Mouse (Mus musculus) bone marrow macrophage, adult 2 months (primary cell): ENCODE data around the gene Mapk10. TPM values are rescaled to one million over a fixed set of nuclear protein-coding genes. Genes with fewer than 3 reads are reported as not detected.

Experiments
- H3K27ac ChIP-seq: 2 replicates; pipeline ENCODE4 v1.5.1; 2012; ENCODE audit warnings: low read depth, low read length; ENCODE audit not compliant: insufficient read depth
- H3K4me1 ChIP-seq: 2 replicates; pipeline ENCODE4 v1.6.1; 2012; ENCODE audit warnings: low read length; ENCODE audit not compliant: control insufficient read depth, insufficient read depth
- H3K4me3 ChIP-seq: 2 replicates; pipeline ENCODE4 v1.5.1; 2012; ENCODE audit warnings: mild to moderate bottlenecking, low read length, moderate library complexity; ENCODE audit not compliant: insufficient read depth
- CTCF ChIP-seq: IDR thresholded peaks from 2 replicates; pipeline ENCODE4 v1.5.1; 2012; ENCODE audit warnings: low read depth, mild to moderate bottlenecking, low read length, moderate library complexity
- POLR2A ChIP-seq: IDR thresholded peaks from 2 replicates; pipeline ENCODE4 v1.6.1; 2012; ENCODE audit warnings: mild to moderate bottlenecking, low read depth, low read length, borderline replicate concordance
- polyA plus RNA-seq: library from polyadenylated mRNA; stranded (reverse); fragments of >200 nt; gene quantifications from 2 replicates; pipeline ENCODE4 v1.2.4, GENCODE M21; 2012; ENCODE audit not compliant: missing spikeins, insufficient read depth, insufficient read length

The Mapk10 gene
- polyA plus RNA-seq, 1 experiment, result not detected

- no peak overlapping the region for H3K4me3 ChIP-seq
- no peaks in the 10 kb centered on the region for H3K4me1 ChIP-seq
- H3K27ac ChIP-seq, result no peak overlapping the region
- TF ChIP-seq POLR2A, result no peak
- TF ChIP-seq CTCF, result no peak
These were observed 39.9 kb downstream of the Mapk10 start for GRCm38 (mm10) chr5:103171207-103171606.

- Histone ChIP-seq H3K27ac (no peak overlapping the region), H3K4me1 (no peaks in the 10 kb centered on the region), H3K4me3 (no peak overlapping the region)
- no peak for TF ChIP-seq POLR2A
- TF ChIP-seq CTCF, result no peak
These were observed 43.8 kb downstream of the Mapk10 start for GRCm38 (mm10) chr5:103167371-103167770.

- H3K4me1 ChIP-seq, result no peaks in the 10 kb centered on the region
- TF ChIP-seq POLR2A (no peak), CTCF (no peak)
These were observed 44.4 kb downstream of the Mapk10 start for GRCm38 (mm10) chr5:103166755-103167154.

GRCm38 (mm10) chr5:103164022-103164421 is 47.1 kb downstream of the Mapk10 start:
- Histone ChIP-seq H3K27ac (no peak overlapping the region), H3K4me1 (no peaks in the 10 kb centered on the region), H3K4me3 (no peak overlapping the region)
- no peak for TF ChIP-seq CTCF
- no peak for TF ChIP-seq POLR2A

More at GRCm38 (mm10) chr5:103166755-103167154, 44.4 kb downstream of the Mapk10 start:
- Histone ChIP-seq H3K27ac (no peak overlapping the region), H3K4me3 (no peak overlapping the region)

GRCm38 (mm10) chr5:103161574-103161973 is 49.6 kb downstream of the Mapk10 start:
- Histone ChIP-seq H3K4me3 (no peak overlapping the region), H3K27ac (no peak overlapping the region)
- TF ChIP-seq CTCF, result no peak
- no peak for TF ChIP-seq POLR2A

GRCm38 (mm10) chr5:103161196-103161540 is 50.0 kb downstream of the Mapk10 start:
- H3K27ac ChIP-seq, result no peak overlapping the region
- H3K4me1 ChIP-seq, result no peaks in the 10 kb centered on the region
- TF ChIP-seq CTCF, result no peak
- no peak for TF ChIP-seq POLR2A
- no peak overlapping the region for H3K4me3 ChIP-seq

More at GRCm38 (mm10) chr5:103161574-103161973, 49.6 kb downstream of the Mapk10 start:
- no peaks in the 10 kb centered on the region for H3K4me1 ChIP-seq

GRCm38 (mm10) chr5:103160314-103161195 is 50.6 kb downstream of the Mapk10 start:
- Histone ChIP-seq H3K4me1 (no peaks in the 10 kb centered on the region), H3K4me3 (no peak overlapping the region), H3K27ac (no peak overlapping the region)
- TF ChIP-seq CTCF (no peak), POLR2A (no peak)

- TF ChIP-seq CTCF, result no peak
- TF ChIP-seq POLR2A, result no peak
- H3K4me3 ChIP-seq, result no peak overlapping the region
- H3K4me1 ChIP-seq, result no peaks in the 10 kb centered on the region
- no peak overlapping the region for H3K27ac ChIP-seq
These were observed 70.2 kb downstream of the Mapk10 start for GRCm38 (mm10) chr5:103140935-103141334.

- H3K4me1 ChIP-seq, result no peaks in the 10 kb centered on the region
- H3K4me3 ChIP-seq, result no peak overlapping the region
- no peak for TF ChIP-seq POLR2A
- no peak for TF ChIP-seq CTCF
- no peak overlapping the region for H3K27ac ChIP-seq
These were observed 76.3 kb downstream of the Mapk10 start for GRCm38 (mm10) chr5:103134839-103135238.

- Histone ChIP-seq H3K4me1 (no peaks in the 10 kb centered on the region), H3K27ac (no peak overlapping the region), H3K4me3 (no peak overlapping the region)
- TF ChIP-seq CTCF (no peak), POLR2A (no peak)
These were observed 77.5 kb downstream of the Mapk10 start for GRCm38 (mm10) chr5:103133626-103134025.
